Mouse (Mus musculus): ENCODE measurements around the gene Sec63. TPM values are rescaled to one million over a fixed set of nuclear protein-coding genes. Genes with fewer than 3 reads are reported as not detected.

Gene Sec63
- polyA plus RNA-seq, 1 experiment from 2014 or later: 22.7 TPM

- Histone ChIP-seq H3K4me1 (ENCODE audit: control insufficient read depth, insufficient read depth, low read length) (no peaks in the 10 kb centered on the region), H3K36me3 (ENCODE audit: control insufficient read depth, insufficient read depth, low read length) (peaks cover 21% of the 10 kb centered on the region), H3K9me3 (ENCODE audit: control insufficient read depth, low read length) (no peaks in the 10 kb centered on the region; the same call in 1 of the 2 replicates), H3K9ac (replicated peaks; ENCODE audit: low read length) (no peak overlapping the region), H3K27me3 (ENCODE audit: control insufficient read depth, insufficient read depth, low read length) (no peaks in the 10 kb centered on the region), H3K4me3 (replicated peaks; ENCODE audit: low read depth, low read length) (no peak overlapping the region), H3K27ac (replicated peaks; ENCODE audit: low read depth, low read length) (no peak overlapping the region), H3K4me2 (ENCODE audit: low read length) (no peak overlapping the region)
- ATAC-seq (ENCODE audit: low FRiP score, low TSS enrichment): no peak
- 100% methylated on average over 2 of the region's 2 CpGs for WGBS
- DNase-seq: no peak
Observed at GRCm38 (mm10) chr10:42838736-42839135, 77.4 kb downstream of the Sec63 start.

DNA sequence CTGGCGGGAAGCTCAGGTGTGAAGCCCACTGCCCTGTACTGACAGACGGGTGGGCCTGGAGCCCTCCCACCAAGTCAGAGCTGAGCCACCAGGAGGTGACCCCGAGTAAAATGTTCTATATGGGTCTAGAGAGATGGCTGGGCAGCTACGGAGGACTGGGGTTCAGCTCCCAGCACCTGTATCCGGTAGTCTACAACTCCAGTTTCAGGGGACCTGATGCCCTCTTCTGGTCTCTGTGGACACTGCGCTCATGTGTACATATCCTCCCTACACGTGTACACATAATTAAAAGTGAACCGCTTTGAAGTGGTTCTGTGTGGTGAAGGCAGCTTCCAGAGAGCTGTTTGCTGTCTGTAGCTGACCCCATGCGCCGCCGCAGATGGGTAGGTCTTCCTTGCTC is 78.7 kb downstream of the Sec63 start:
- no peaks in the 10 kb centered on the region; the same call in 1 of the 2 replicates for H3K9me3 ChIP-seq (ENCODE audit: control insufficient read depth, low read length)
- DNase-seq (no peak), ATAC-seq (ENCODE audit: low FRiP score, low TSS enrichment) (no peak)
- WGBS: 94% methylated on average over 11 of the region's 11 CpGs
- no peaks in the 10 kb centered on the region for H3K27me3 ChIP-seq (ENCODE audit: control insufficient read depth, insufficient read depth, low read length)
- no peak overlapping the region for H3K4me2 ChIP-seq (ENCODE audit: low read length)
- peaks cover 23% of the 10 kb centered on the region for H3K36me3 ChIP-seq (ENCODE audit: control insufficient read depth, insufficient read depth, low read length)
- H3K27ac ChIP-seq (replicated peaks; ENCODE audit: low read depth, low read length): no peak overlapping the region
- no peak overlapping the region for H3K4me3 ChIP-seq (replicated peaks; ENCODE audit: low read depth, low read length)
- no peak overlapping the region for H3K9ac ChIP-seq (replicated peaks; ENCODE audit: low read length)
- H3K4me1 ChIP-seq (ENCODE audit: control insufficient read depth, insufficient read depth, low read length): no peaks in the 10 kb centered on the region

- Histone ChIP-seq H3K9me3 (ENCODE audit: control insufficient read depth, low read length) (no peaks in the 10 kb centered on the region; the same call in 1 of the 2 replicates), H3K36me3 (ENCODE audit: control insufficient read depth, insufficient read depth, low read length) (peaks cover 17% of the 10 kb centered on the region; the same call in 1 of the 2 replicates), H3K9ac (replicated peaks; ENCODE audit: low read length) (no peak overlapping the region), H3K4me3 (replicated peaks; ENCODE audit: low read depth, low read length) (no peak overlapping the region), H3K4me2 (ENCODE audit: low read length) (no peak overlapping the region), H3K4me1 (ENCODE audit: control insufficient read depth, insufficient read depth, low read length) (no peaks in the 10 kb centered on the region), H3K27ac (replicated peaks; ENCODE audit: low read depth, low read length) (no peak overlapping the region), H3K27me3 (ENCODE audit: control insufficient read depth, insufficient read depth, low read length) (no peaks in the 10 kb centered on the region)
- WGBS: 70% methylated on average over 16 of the region's 16 CpGs
- no peak for DNase-seq
- no peak for ATAC-seq (ENCODE audit: low FRiP score, low TSS enrichment)
Observed at GRCm38 (mm10) chr10:42841531-42842195, 80.4 kb downstream of the Sec63 start.

GRCm38 (mm10) chr10:42842358-42842757 is 81.1 kb downstream of the Sec63 start:
- WGBS: 19% methylated on average over 9 of the region's 9 CpGs
- no peak overlapping the region for H3K9ac ChIP-seq (replicated peaks; ENCODE audit: low read length)

DNA sequence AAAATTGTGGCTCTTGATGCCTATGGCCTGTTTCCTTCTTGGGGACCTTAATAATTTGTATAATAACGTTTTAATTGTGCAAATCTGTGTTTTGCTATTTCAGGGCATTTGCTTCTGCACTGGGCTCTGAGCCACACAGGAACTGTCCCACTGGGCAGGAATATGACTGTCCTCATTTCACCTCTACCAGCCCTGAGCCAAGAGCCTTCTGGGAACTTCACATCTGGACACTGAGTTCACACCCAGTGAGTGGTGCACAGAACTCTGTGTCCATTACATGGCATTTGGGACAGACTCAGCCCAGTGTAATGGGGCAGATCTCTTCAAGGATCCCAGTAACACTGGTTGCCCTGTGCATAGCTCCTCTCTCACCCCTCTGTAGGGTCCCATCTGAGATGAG is 82.1 kb downstream of the Sec63 start:
- Histone ChIP-seq H3K4me1 (ENCODE audit: control insufficient read depth, insufficient read depth, low read length) (no peaks in the 10 kb centered on the region), H3K27ac (replicated peaks; ENCODE audit: low read depth, low read length) (no peak overlapping the region), H3K27me3 (ENCODE audit: control insufficient read depth, insufficient read depth, low read length) (no peaks in the 10 kb centered on the region), H3K9me3 (ENCODE audit: control insufficient read depth, low read length) (no peaks in the 10 kb centered on the region), H3K4me2 (ENCODE audit: low read length) (no peak overlapping the region), H3K36me3 (ENCODE audit: control insufficient read depth, insufficient read depth, low read length) (peaks cover 4% of the 10 kb centered on the region; the same call in 1 of the 2 replicates), H3K4me3 (replicated peaks; ENCODE audit: low read depth, low read length) (no peak overlapping the region), H3K9ac (replicated peaks; ENCODE audit: low read length) (no peak overlapping the region)
- ATAC-seq (ENCODE audit: low FRiP score, low TSS enrichment) (no peak), DNase-seq (no peak)
- WGBS: 76% methylated on average over 1 of the region's 1 CpGs

More at GRCm38 (mm10) chr10:42842358-42842757, 81.1 kb downstream of the Sec63 start:
- ATAC-seq (ENCODE audit: low FRiP score, low TSS enrichment): peak; percentile 46; the same call in 1 of the 2 replicates
- Histone ChIP-seq H3K4me3 (replicated peaks; ENCODE audit: low read depth, low read length) (no peak overlapping the region), H3K27me3 (ENCODE audit: control insufficient read depth, insufficient read depth, low read length) (no peaks in the 10 kb centered on the region), H3K36me3 (ENCODE audit: control insufficient read depth, insufficient read depth, low read length) (peaks cover 11% of the 10 kb centered on the region; the same call in 1 of the 2 replicates), H3K27ac (replicated peaks; ENCODE audit: low read depth, low read length) (no peak overlapping the region), H3K9me3 (ENCODE audit: control insufficient read depth, low read length) (no peaks in the 10 kb centered on the region; the same call in 1 of the 2 replicates), H3K4me1 (ENCODE audit: control insufficient read depth, insufficient read depth, low read length) (no peaks in the 10 kb centered on the region), H3K4me2 (ENCODE audit: low read length) (no peak overlapping the region)
- peak; percentile 80 for DNase-seq

DNA sequence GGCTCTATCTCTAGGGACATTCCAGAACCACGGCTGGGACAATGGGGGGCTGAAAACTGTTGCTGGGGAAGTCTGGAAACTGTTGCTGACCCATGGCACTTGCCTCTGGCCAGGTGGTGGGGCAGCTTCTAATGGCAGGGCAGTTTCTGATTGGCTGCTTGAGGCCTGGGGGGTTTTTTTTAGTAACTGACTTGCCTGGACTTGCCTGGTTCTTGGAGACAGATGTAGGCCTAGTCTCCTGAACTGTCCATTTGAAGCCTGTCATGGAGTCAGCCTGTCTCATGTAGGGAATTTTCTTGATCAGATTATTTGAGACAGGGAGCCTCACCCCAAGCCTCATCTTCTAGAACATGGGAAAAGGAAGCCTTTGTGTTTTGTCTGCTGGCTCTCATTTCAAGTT is 84.2 kb downstream of the Sec63 start:
- Histone ChIP-seq H3K4me3 (replicated peaks; ENCODE audit: low read depth, low read length) (no peak overlapping the region), H3K4me2 (ENCODE audit: low read length) (no peak overlapping the region), H3K27me3 (ENCODE audit: control insufficient read depth, insufficient read depth, low read length) (no peaks in the 10 kb centered on the region), H3K9me3 (ENCODE audit: control insufficient read depth, low read length) (no peaks in the 10 kb centered on the region), H3K9ac (replicated peaks; ENCODE audit: low read length) (no peak overlapping the region), H3K27ac (replicated peaks; ENCODE audit: low read depth, low read length) (no peak overlapping the region), H3K4me1 (ENCODE audit: control insufficient read depth, insufficient read depth, low read length) (no peaks in the 10 kb centered on the region), H3K36me3 (ENCODE audit: control insufficient read depth, insufficient read depth, low read length) (0 out of 2 replicates have a peak, but pooled peaks cover 2% of the 10 kb centered on the region)
- WGBS: 44% methylated on average over 1 of the region's 1 CpGs
- DNase-seq: no peak
- ATAC-seq (ENCODE audit: low FRiP score, low TSS enrichment): no peak

DNA sequence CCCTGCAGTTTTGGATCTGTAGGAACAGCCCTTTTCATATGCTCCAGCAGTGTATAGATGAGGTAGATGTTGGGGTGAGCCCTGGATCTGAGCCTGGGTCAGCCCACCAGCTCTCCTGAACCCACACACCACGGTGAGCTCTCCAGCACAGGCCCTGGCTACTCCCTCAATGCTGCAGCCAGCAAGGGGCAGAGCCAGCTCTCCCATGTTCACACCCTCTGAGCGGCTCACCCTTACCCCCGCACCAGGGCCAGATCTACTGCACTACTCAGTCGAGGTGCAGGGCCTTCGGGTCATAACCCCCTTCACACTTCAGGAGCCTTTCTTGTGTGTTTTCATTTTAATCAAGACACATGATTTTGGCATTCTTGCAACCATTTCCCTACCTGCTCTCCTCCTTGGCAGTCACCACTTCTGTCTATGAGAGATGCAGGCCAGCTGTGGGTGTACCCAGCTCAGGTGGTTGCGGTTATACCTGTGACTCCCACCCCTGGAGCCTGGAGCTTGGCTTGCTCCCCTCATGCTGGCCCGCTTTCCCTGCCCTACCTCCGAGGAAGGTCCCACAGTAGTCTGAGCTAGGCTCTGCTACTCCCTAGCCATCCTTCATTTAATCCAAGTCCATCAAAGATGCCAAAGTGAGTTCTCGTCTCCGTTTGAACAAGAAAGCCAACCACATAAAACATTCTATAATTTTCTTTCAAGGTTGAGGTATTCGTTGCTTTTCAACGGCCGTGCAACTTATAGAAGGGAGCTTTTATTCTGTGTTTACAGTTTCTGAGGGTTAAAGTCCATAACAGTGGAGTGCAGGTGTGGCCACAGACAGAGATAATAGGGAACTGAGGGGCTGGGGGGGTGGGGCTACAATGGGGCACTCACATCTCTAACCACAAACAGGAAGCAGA is 87.1 kb downstream of the Sec63 start:
- Histone ChIP-seq H3K4me3 (replicated peaks; ENCODE audit: low read depth, low read length) (no peak overlapping the region), H3K27me3 (ENCODE audit: control insufficient read depth, insufficient read depth, low read length) (no peaks in the 10 kb centered on the region), H3K4me2 (ENCODE audit: low read length) (no peak overlapping the region), H3K4me1 (ENCODE audit: control insufficient read depth, insufficient read depth, low read length) (no peaks in the 10 kb centered on the region), H3K9ac (replicated peaks; ENCODE audit: low read length) (no peak overlapping the region), H3K36me3 (ENCODE audit: control insufficient read depth, insufficient read depth, low read length) (0 out of 2 replicates have a peak, but pooled peaks cover 2% of the 10 kb centered on the region), H3K9me3 (ENCODE audit: control insufficient read depth, low read length) (no peaks in the 10 kb centered on the region), H3K27ac (replicated peaks; ENCODE audit: low read depth, low read length) (no peak overlapping the region)
- ATAC-seq (ENCODE audit: low FRiP score, low TSS enrichment) (no peak), DNase-seq (no peak)
- WGBS: 92% methylated on average over 13 of the region's 13 CpGs

- Histone ChIP-seq H3K9ac (replicated peaks; ENCODE audit: low read length) (no peak overlapping the region), H3K27me3 (ENCODE audit: control insufficient read depth, insufficient read depth, low read length) (no peaks in the 10 kb centered on the region), H3K27ac (replicated peaks; ENCODE audit: low read depth, low read length) (no peak overlapping the region), H3K4me3 (replicated peaks; ENCODE audit: low read depth, low read length) (no peak overlapping the region), H3K36me3 (ENCODE audit: control insufficient read depth, insufficient read depth, low read length) (no peaks in the 10 kb centered on the region), H3K4me1 (ENCODE audit: control insufficient read depth, insufficient read depth, low read length) (no peaks in the 10 kb centered on the region), H3K4me2 (ENCODE audit: low read length) (no peak overlapping the region), H3K9me3 (ENCODE audit: control insufficient read depth, low read length) (no peaks in the 10 kb centered on the region)
- ATAC-seq (ENCODE audit: low FRiP score, low TSS enrichment): no peak
- 84% methylated on average over 7 of the region's 7 CpGs for WGBS
- DNase-seq: no peak
Observed at GRCm38 (mm10) chr10:42849081-42849400, 87.7 kb downstream of the Sec63 start.
